Mouse (Mus musculus) layer of hippocampus, postnatal 25 days (tissue): Measurements from ENCODE around the gene Uimc1. TPM values are rescaled to one million over a fixed set of nuclear protein-coding genes. Genes with fewer than 3 reads are reported as not detected.

Source experiments
- DNase-seq, 2 experiments: peaks; one replicate each; pipeline ENCODE4 v3.0.0; 2022; ENCODE audit warnings: mixed read lengths in 2 of 2, low spot score in 1 of 2; ENCODE audit errors: extremely low spot score in 1 of 2
- total RNA-seq, 2 experiments: library from RNA; stranded (reverse); gene quantifications; 2 replicates each; pipeline ENCODE4 v1.2.3; 2021

Gene Uimc1
- total RNA-seq, 2 experiments from 2014 or later, result 17.8 to 22.1 TPM

GRCm38 (mm10) chr13:55058042-55058441 lies 42.1 kb downstream of the Uimc1 start:
- DNase-seq, result peak in 1 of 2 experiments; percentile 25

GRCm38 (mm10) chr13:55047706-55048105 lies 52.4 kb downstream of the Uimc1 start:
- DNase-seq, result no peak

GRCm38 (mm10) chr13:55040016-55040415 lies 60.1 kb downstream of the Uimc1 start:
- no peak for DNase-seq

GRCm38 (mm10) chr13:55024215-55024614 lies 75.9 kb downstream of the Uimc1 start:
- DNase-seq, result no peak

GRCm38 (mm10) chr13:55022715-55023114 lies 77.4 kb downstream of the Uimc1 start:
- no peak for DNase-seq

- no peak for DNase-seq
Measured at GRCm38 (mm10) chr13:55022256-55022655, 77.8 kb downstream of the Uimc1 start.

- DNase-seq, result no peak
Measured at GRCm38 (mm10) chr13:55021194-55021779, 78.8 kb downstream of the Uimc1 start, which contains the start of gene Hk3. Hk3 (minus strand) TSS chr13:55021385.

GRCm38 (mm10) chr13:55020051-55020450 lies 80.0 kb downstream of the Uimc1 start:
- DNase-seq, result no peak

- no peak for DNase-seq
Measured at GRCm38 (mm10) chr13:55019181-55019580, 80.9 kb downstream of the Uimc1 start.

- DNase-seq, result no peak
Measured at GRCm38 (mm10) chr13:55018700-55019099, 81.4 kb downstream of the Uimc1 start.

- no peak for DNase-seq
Measured at GRCm38 (mm10) chr13:55017898-55018599, 82.1 kb downstream of the Uimc1 start.

- no peak for DNase-seq
Measured at GRCm38 (mm10) chr13:55017154-55017897, 82.8 kb downstream of the Uimc1 start.

- DNase-seq, result no peak
Measured at GRCm38 (mm10) chr13:55014451-55014850, 85.6 kb downstream of the Uimc1 start.

GRCm38 (mm10) chr13:55013702-55014344 lies 86.3 kb downstream of the Uimc1 start:
- DNase-seq, result no peak

- no peak for DNase-seq
Measured at GRCm38 (mm10) chr13:55011981-55012478, 88.1 kb downstream of the Uimc1 start.

GRCm38 (mm10) chr13:55011103-55011502 lies 89.0 kb downstream of the Uimc1 start:
- DNase-seq, result no peak

GRCm38 (mm10) chr13:55008589-55008988 lies 91.5 kb downstream of the Uimc1 start:
- DNase-seq, result no peak

GRCm38 (mm10) chr13:55006415-55006742 lies 93.7 kb downstream of the Uimc1 start:
- DNase-seq, result no peak

GRCm38 (mm10) chr13:55005691-55006414 lies 94.2 kb downstream of the Uimc1 start:
- no peak for DNase-seq

GRCm38 (mm10) chr13:55004646-55005045 lies 95.5 kb downstream of the Uimc1 start:
- no peak for DNase-seq
